Mouse (Mus musculus): Measurements from ENCODE around the gene Rdh5.

Gene Rdh5

DNA sequence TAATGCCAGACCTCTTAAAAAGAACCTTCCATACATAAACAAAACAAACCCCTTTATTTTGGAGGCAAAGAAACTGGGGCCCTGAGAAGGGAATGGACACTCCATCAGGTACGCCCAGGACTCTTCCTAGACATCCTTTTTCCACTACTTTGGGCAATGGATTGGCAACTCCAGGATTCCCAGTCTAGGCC is at the start of gene Rdh5:
TSS of gene Rdh5 (minus strand) at position 67 of the 191 bp plus-strand sequence.
- no peak for DNase-seq (ENCODE audit: low read depth, low spot score)

- DNase-seq (ENCODE audit: low read depth, low spot score) = no peak
Observed at GRCm38 (mm10) chr10:128970740-128971250, 48.1 kb upstream of the Rdh5 start.

- DNase-seq (ENCODE audit: low read depth, low spot score) = no peak
Observed at GRCm38 (mm10) chr10:128968341-128968749, 45.7 kb upstream of the Rdh5 start.

DNA sequence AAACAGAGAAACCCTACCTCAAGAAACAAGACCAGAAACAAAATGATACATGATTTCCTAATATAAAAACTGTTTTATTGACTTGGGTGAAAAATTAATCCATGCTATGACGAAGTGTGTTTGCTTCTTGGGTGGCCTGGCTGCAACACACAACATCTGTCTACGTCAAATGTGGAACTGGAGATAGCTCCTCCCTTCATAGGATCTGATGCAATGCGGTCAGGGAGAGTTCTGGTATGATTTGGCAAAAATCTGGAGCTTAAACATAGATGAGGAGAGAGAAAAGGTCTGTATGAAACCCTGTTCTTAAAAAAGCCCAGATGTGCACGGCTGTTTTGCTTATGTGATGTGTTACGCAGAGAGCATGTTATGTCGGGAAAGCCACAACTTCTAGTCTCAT is 43.2 kb upstream of the Rdh5 start:
- DNase-seq (ENCODE audit: low read depth, low spot score) = no peak

DNA sequence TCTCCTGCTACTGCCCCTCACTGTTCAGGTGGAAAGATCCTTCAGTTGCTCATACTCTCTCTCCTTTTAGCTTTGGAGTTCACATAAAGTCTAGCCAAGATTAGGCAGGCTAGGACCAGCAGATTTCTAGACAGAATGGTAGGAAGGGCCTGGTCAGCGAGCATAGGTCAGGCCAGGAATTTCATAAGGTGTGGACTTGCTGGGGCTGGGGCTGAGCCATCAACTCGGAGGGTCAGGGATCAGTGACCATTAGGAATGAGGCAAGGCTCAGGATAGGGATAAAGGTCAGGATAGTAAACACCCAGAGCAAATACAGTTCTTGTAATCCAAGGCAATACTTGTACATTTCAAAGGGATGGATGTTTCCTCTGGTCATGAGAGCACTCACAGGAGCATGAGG is 42.3 kb upstream of the Rdh5 start:
- DNase-seq (ENCODE audit: low read depth, low spot score) = no peak

GRCm38 (mm10) chr10:128960590-128961584 is 38.2 kb upstream of the Rdh5 start, which contains the start of gene Mettl7b:
Gene Mettl7b (minus strand): TSS chr10:128960988.
- DNase-seq (ENCODE audit: low read depth, low spot score) = no peak

DNA sequence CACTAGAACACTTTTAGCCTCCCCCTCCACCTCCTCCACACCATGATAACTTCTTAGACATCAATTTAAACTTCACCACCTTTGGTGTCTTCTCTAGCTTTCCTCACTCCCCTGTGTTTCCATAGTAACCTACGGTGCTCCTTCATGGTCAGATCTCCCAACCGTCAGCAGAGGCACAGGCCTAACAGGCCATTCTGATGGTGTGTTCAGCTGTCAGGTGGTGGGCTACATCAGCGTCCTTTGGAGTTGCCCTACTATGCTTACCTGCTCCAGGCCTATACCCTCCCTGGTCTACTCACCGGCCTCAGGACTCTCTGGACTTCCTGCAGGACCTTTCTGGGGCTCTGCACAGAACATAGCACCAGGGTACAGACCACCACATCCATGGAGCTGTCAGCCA is 37.5 kb upstream of the Rdh5 start:
- DNase-seq (ENCODE audit: low read depth, low spot score) = no peak

- DNase-seq (ENCODE audit: low read depth, low spot score) = no peak
Observed at GRCm38 (mm10) chr10:128958340-128958739, 35.7 kb upstream of the Rdh5 start.

DNA sequence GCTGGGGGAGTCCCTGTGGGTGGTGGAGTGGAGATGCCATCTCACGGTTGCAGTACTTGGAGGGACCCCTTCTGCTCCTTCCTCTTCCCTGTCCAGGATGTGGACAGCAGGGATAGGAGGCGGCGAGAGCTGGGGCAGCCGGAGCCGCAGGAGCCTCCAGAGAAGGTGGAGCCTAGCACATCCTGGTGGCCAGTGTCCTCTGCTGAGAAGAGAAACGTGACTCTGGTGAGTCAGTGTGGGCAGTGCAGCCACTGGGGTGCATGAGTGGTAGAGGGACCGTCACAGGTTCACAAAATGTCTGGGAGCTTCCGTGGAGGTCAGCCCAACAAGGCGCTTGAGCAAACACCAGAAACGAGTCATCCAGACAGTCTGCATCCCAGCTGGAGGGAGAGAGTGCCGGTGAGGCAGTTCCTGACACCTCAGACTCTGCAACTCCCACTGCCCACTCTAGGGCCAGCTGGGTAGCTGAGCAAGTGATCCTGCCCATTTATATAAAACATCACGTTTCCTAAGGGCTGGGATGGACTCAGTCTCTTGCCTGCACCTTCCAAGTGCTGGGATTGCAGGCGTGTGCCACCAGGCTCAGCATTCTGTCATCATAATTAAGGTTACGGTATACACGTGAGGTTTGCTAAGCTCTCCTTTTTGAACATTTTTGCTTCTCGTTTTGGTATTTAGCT is 27.7 kb upstream of the Rdh5 start:
- DNase-seq (ENCODE audit: low read depth, low spot score) = no peak

GRCm38 (mm10) chr10:128947496-128947895 is 24.8 kb upstream of the Rdh5 start:
- no peak for DNase-seq (ENCODE audit: low read depth, low spot score)

GRCm38 (mm10) chr10:128945675-128946074 is 23.0 kb upstream of the Rdh5 start:
- DNase-seq (ENCODE audit: low read depth, low spot score) = no peak

GRCm38 (mm10) chr10:128940475-128941061 is 17.9 kb upstream of the Rdh5 start:
- no peak for DNase-seq (ENCODE audit: low read depth, low spot score)

GRCm38 (mm10) chr10:128938974-128939373 is 16.3 kb upstream of the Rdh5 start:
- DNase-seq (ENCODE audit: low read depth, low spot score) = no peak

DNA sequence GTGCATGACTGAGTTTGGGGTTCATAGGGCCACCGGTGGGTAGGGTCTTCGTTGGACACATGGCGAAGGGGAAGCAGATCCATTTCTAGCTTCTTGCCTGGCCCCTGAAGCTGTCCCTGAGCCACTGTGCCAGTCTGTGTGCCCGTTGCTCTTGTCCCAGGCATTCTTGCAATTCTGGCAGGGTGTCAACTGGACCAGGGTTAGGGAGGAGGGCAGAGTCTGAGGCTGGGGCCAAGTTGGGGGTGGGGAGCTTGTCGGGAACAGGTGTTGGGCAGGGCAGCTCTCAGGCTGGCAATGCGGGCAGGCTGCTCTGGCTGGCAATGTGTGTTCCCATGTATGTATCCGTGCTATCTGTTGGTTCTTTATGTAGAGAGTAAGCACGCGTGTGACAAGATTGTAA is 15.8 kb upstream of the Rdh5 start:
- no peak for DNase-seq (ENCODE audit: low read depth, low spot score)

DNA sequence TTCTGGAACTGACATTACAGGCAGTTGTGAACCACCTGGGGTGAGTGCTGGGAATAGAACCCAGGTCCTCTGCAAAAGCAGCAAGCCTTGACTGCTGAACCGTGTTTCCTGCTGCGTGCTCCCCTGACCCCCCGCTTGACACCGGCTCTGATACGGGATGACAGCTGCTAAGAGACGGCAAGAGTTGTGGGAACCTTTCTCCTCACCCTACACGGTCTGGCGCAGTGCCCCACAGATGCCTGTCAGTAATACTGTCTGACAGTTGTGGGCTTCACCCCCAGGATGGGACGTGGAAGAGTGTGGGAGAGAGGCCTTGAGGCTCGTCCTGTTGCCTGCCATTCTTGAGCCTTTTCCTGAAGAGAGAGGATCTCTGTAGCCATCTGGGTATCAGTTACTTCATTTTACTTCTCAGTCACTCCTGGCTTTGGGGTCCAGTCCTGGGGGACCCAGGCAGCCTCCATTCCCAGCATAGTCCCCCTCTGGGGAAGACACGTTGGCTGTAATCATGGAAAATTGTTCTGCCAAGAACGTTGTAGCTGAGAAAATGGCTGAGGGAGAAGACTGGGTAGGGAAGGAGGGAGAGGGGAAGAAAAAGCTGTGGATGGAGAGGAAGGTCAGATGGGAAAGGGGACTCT is 15.2 kb upstream of the Rdh5 start:
- DNase-seq (ENCODE audit: low read depth, low spot score) = no peak

GRCm38 (mm10) chr10:128935826-128936440 is 13.2 kb upstream of the Rdh5 start:
- DNase-seq (ENCODE audit: low read depth, low spot score) = no peak

DNA sequence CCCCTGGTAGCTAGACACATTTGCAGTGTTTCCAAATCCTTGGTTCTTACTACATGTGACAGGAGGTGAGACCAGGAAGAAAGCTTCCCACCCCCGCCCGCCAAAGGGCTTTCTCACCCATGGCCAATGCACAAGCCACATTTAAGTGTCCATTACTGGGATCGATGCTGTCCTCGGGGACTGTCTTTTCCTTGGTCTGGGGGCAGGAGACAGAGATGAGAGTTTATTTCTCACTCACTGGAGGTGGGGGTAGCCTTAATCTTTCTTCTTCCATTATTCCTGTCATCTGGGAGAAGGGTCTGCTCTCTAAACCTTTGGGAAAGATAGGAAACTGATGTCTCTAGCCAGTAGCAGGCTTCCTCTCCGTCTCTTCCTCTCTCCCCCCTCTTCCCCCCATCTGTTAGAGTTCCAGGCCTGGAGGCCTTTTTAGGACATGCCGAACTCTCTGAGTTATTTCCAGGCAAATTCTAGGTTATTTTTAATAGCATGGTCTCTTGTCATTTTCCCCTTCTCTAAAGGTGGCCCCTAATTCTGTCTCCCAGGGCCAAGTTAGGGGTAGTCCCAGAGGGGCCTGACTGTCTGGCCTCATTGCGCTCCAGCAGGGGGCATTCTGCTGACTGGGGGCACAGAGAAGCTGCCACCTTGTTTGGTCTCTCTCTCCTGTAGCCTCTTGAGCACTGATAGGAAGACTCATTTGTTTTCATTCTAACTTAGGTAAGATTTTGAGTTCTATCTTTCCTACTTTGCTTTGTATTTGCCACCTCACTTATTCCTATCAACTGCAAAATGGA is 12.5 kb upstream of the Rdh5 start:
- no peak for DNase-seq (ENCODE audit: low read depth, low spot score)

GRCm38 (mm10) chr10:128933976-128934721 is 11.5 kb upstream of the Rdh5 start:
- DNase-seq (ENCODE audit: low read depth, low spot score) = no peak

GRCm38 (mm10) chr10:128933574-128933973 is 10.9 kb upstream of the Rdh5 start, which contains the start of gene Itga7:
Gene Itga7 (plus strand): TSS chr10:128933818.
- peak; percentile 40 for DNase-seq (ENCODE audit: low read depth, low spot score)

- DNase-seq (ENCODE audit: low read depth, low spot score) = no peak
Observed at GRCm38 (mm10) chr10:128931441-128931840, 8.8 kb upstream of the Rdh5 start.

Data from mesoderm, embryonic 11.5 days (tissue).